Mouse (Mus musculus): ENCODE measurements around the gene Them5. TPM values are rescaled to one million over a fixed set of nuclear protein-coding genes. Genes with fewer than 3 reads are reported as not detected.

Gene Them5
- not detected for polyA plus RNA-seq (2017; shearing (Covaris generic))

DNA sequence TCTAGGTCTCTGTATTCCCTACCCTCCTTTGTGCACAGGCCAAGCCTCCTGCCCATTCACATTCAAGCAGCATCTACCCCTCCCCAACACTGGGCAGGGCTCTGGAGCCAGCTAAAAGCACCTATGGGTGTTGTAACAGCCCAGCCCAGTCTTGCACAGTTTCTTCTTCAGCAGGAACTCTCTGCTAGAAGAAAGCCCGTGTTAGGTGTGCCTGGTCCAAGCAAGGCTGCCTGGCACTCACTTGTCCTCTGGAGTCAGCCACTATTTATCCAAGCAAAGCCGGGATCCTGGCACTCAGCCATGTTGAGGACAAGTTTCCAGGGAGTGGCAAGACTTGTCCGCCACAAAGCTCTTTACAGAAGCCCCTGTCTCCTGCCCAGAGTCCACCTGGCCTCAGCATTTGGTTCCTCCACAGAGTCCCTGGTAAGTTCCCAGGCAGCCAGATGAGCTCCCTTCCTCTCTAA lies at the start of gene Them5:
Gene Them5 (plus strand): TSS at position 141 of the 464 bp plus-strand sequence.
- ATAC-seq, result no peak

DNA sequence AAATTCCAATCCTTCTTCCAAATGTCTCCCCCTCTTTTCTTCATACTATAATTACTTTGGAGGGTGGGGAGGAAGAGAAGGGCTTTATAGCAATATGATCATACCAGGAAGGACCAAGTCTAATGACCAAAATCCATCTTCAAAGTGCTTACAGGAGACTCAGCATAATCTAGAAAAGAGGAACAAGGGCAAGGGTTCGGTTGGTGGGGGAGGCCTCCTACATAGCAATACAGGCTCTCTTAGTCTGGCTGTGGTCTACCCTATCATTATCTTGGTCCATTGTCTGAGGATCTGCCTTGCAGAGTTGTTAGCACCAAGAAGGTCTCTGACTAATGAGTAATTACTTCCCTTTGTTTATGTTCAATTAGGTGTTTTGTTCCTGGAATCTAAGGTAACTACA lies 36.4 kb upstream of the Them5 start:
- ATAC-seq, result no peak

DNA sequence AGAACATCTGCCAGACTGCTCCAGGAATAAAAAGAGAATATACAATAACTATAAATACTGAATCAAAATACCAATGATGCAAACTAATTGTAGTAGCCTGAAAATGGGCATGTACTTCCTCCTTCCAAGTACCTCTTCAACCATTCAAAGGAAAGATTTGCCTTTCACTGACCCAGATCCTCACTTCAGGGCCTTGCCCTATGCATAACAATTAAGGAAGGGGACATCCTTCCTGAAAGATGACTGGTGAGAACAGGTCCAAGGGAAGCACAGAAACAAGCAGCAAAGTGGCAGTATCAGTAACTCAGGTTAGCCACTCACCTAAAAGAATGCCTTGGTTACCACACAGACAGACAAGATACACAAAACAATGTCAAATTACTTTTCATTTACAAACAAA lies 34.9 kb upstream of the Them5 start:
- no peak for ATAC-seq

DNA sequence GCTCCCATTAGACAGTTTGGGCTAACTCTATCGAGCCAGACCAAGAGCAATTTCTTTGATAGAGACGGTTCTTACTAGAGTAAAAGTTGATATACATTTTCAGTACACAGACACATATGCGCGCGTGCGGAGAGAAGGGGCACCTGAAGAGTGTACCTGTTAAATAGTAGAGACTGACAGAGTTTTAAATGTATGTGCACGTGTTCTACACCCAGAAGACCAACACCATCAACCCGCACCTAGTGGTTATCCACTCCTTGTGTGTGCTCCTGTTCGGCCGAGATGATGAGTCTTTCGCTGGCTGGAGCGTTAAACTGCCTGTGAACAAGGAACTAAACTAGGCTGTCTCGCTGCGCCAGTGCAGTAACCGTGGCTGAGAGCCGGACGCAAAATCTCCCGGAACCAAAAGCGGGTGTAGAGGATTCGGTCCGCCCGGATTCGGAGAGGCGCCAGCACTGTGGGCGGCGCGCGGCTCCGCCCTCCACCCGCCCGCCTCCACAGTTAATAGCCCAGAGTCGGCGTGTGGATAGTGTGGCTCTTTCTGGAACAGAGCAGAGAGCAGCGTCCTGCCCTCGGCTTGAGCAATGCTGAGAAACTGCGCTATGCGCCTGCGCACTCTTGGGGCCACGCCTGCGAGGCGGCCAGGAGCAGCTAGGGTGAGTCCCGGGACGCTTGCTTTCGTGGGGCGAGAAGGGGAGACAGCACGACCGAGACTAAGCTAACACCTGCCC lies 32.1 kb upstream of the Them5 start, which contains the start of gene Them4:
Gene Them4 (plus strand): TSS at position 457 of the 731 bp plus-strand sequence.
- ATAC-seq, result peak; percentile 98

DNA sequence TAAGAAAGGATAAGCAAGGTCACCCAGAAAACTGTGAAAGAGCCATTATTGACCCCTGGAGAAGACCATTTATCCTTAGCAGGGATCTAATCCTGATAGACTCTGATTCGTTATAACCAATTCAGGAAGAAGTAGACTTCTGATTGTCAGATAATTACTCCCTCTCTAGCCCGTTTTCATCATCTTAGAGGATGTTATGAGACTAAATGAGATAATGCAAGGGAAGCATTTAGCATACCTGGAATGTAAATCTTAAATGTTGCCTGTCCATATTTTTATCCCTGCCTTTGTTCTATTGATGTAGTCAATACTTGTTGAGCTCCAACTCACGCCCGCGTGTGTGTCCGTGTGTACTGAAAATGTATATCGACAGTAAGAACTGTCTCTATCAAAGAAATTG lies 31.4 kb upstream of the Them5 start:
- ATAC-seq, result no peak

GRCm38 (mm10) chr3:94310911-94311310 lies 31.0 kb upstream of the Them5 start:
- ATAC-seq, result no peak

GRCm38 (mm10) chr3:94311376-94311775 lies 30.5 kb upstream of the Them5 start:
- no peak for ATAC-seq

DNA sequence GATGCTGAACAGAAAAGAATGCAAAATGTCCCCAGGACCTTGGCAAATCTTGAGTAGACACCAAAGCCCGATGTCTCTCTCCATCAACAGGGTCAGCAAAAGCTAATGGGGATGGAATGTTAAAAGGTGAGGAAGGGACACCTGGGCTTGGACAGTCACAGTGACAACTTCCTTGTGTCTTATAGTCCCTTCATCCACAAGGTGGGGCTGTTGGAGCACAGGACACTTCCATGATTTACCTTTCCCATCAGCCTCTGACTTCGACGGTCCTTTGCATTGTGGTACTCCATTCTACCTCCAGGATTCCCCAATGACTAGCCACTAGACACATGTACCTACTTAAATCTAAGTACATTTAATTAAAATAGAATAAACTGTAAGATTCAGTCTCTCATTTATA lies 13.2 kb upstream of the Them5 start:
- ATAC-seq, result no peak

DNA sequence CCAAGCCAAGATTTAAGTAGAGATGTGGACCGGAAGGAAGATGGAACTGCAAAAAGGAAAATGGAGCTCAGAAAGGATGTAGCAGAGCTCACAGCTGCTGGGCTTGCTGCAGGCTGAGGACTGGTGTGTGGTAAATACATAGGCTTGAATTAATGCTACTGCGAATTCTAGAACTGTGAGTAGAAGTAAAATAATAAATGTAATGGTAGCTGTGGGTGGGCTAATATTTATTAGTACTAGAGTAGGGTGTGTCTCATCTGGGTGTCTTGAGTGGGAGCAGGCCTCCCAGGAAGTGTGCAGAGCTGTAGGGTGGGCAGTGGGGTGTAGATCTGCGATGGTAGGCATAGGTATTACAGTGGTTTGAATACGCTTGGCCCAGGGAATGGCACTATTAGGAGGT lies 7.5 kb upstream of the Them5 start:
- no peak for ATAC-seq

- ATAC-seq, result no peak
These were observed 3.4 kb upstream of the Them5 start for GRCm38 (mm10) chr3:94338522-94338921.

- no peak for ATAC-seq
These were observed 653 bp downstream of the Them5 start for GRCm38 (mm10) chr3:94342552-94342951.

GRCm38 (mm10) chr3:94344182-94344581 lies 2.3 kb downstream of the Them5 start:
- no peak for ATAC-seq

GRCm38 (mm10) chr3:94344897-94345296 lies 3.0 kb downstream of the Them5 start:
- ATAC-seq, result no peak

DNA sequence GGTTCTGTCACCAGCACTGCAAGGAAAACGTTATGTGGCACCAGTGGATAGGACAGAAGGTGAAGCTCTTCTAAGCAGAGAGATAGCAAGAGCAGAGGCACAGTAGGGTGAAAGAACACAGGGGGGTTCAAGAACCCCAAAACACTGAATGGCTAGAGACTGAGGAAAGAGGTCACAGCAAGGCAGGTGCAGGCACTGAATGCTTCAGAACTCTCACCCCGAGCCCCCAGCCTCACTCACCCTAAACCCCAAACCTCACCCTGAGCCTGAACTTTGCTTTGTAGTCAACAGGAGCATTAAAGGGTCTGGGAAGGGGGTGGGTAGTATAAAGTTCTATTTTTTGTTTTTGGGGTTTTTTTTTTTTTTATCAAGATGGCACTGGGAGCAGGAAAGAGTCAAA lies 6.2 kb downstream of the Them5 start:
- ATAC-seq, result no peak

- ATAC-seq, result no peak
These were observed 18.9 kb downstream of the Them5 start for GRCm38 (mm10) chr3:94360812-94361211.

GRCm38 (mm10) chr3:94362138-94362537 lies 20.2 kb downstream of the Them5 start, which contains the start of gene C2cd4d:
Gene C2cd4d, plus strand, starts transcription at chr3:94362438.
- no peak for ATAC-seq

DNA sequence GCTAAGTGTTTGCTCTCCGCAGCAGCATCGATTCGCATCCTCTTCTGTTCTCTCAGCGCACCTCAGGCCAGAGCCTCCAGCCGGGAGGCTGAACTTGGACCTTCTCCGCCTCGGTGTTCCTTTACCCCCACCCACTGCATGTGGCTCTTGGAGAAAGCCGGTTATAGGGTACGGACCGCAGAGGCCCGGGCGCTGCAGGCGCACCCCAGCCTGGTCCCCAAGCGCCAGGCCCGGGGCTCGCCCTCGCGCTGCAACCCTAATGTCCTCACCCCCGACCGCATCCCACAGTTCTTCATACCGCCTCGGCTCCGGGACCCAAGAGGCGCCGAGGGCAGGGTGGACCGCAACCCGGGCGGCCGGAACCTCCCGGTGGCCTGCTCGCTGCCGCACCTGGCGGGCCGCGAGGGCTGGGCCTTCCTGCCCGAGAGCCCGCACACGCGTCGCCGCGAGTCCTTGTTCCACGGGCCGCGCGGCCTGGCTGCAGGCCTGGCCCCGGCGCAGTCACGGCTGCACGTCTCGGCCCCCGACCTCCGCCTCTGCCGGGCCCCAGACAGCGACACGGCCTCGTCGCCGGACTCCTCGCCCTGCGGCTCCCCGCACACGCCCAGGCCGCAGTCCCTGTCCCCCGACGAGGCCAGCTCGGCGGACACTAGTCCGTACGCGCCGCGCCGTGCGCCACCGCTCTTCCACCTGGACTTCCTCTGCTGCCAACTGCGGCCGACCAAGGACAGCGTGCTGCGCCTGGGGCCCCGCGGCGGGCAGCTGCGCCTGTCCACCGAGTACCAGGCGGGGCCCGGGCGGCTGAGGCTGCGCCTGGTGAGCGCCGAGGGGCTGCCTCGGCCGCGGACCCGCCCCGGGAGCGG lies 21.6 kb downstream of the Them5 start:
- ATAC-seq, result no peak

GRCm38 (mm10) chr3:94364154-94364526 lies 22.2 kb downstream of the Them5 start:
- no peak for ATAC-seq

DNA sequence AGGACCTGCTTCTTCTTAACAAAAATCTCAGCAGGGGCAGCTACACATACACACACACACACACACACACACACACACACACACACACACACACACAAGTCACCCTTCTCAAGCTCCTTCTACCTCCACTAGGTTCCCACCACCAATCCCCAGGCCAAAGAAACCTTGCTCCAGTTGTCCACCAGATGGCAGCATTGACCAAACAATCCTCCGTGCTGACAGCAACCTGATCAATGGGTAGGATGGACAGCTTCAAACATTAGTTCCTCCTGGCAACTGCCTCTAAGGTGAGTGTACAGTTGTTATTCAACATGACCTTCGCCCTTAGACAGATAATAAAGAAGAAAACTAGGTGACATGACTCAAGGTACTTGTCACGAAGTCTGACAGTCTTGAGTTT lies 24.9 kb downstream of the Them5 start:
- peak; percentile 77 for ATAC-seq

DNA sequence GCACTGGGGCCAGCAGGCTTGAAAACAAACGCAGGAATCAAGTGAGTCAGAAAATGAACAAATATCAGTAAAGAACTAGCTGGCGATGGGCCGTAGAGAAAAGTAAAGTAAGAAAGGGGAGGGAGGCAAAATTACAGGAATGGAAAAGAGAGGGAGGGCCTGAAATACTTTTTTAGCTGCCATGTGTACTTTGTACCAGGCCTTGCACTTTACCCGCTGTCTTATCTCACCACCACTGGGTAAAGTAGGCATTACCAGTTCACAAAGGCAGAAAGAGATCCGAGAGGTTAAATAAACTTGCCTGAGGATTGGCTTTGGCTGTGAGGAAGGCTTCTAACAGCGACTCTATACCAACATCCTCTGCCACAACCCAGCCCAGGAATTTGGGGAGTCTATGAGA lies 25.6 kb downstream of the Them5 start:
- ATAC-seq, result no peak

GRCm38 (mm10) chr3:94368631-94369030 lies 26.7 kb downstream of the Them5 start:
- peak; percentile 46 for ATAC-seq

DNA sequence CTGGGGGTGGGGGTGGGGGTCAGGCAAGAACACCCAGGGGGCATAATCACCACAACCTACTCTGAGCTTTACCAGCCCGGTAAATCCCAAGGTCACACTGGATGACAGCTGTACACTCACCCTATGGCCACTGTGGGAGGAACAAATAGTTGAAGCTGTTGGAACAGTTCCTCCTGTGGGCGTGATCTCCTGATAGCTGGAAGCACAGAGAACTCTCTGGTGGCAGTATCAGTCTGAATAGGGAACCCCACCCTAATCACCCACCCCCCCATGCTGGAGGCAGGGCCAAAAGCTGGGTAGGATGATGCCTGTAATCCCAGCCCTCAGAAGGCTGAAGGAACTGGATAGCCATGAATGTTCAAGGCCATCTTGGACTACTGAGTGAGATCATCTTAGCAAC lies 27.8 kb downstream of the Them5 start:
- ATAC-seq, result no peak

- no peak for ATAC-seq
These were observed 29.7 kb downstream of the Them5 start for GRCm38 (mm10) chr3:94371637-94372036.

- ATAC-seq, result no peak
These were observed 30.1 kb downstream of the Them5 start for GRCm38 (mm10) chr3:94372038-94372437.
